Mouse (Mus musculus): ENCODE data around the gene Tmem59l. TPM values are rescaled to one million over a fixed set of nuclear protein-coding genes. Genes with fewer than 3 reads are reported as not detected.
"Not testable (repeated sequence)": the region's sequence is repeated elsewhere in the genome, so short reads cannot be mapped to it uniquely, and the experiment has no call there.

The Tmem59l gene
- polyA plus RNA-seq, 1 experiment from 2014 or later, result 20.7 TPM

DNA sequence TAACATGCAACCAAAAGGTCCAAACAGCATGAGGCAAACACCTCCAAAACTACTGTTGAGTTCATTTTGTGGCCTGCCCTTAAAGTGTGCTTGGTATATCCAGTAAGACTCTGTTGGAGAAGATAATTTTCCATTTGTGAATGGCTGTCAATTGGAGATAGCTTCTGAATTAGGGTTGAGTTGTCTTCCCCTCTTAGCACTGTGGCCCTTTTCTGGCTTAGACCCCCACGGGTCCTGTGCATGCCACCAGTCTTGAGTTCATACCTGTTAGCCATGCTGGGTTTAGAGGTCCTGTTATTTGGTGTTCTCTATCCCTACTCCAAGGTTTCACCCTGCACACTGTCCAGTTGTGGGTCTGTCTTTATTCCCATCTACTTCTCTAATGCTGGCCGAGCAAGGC lies 24.6 kb upstream of the Tmem59l start:
- WGBS, result 94% methylated on average over 2 of the region's 2 CpGs
- no peak for DNase-seq (ENCODE audit: low spot score)

DNA sequence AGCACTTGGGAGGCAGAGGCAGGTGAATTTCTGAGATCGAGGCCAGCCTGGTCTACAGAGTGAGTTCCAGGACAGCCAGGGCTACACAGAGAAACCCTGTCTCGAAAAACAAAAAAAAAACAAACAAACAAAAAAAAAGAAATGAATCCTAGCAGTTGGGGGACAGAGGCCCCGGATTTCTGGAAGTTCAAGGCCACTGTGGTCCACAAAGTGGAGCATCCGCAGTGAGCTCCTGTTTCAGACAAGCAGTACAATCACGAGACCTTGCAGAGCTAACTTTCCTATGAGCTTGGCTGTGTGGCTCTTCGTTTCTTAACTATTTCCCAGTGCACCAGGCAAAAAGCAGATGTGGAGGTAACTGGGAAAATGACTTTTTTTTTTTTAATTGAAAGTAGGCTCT lies 24.0 kb upstream of the Tmem59l start:
- not testable (repeated sequence) for DNase-seq (ENCODE audit: low spot score); H3K9ac ChIP-seq (ENCODE audit: low read length); ATAC-seq (ENCODE audit: insufficient read depth, low FRiP score, low TSS enrichment); H3K27ac ChIP-seq (ENCODE audit: low read depth, low read length); H3K9me3 ChIP-seq (ENCODE audit: control insufficient read depth, low read length); H3K27me3 ChIP-seq (ENCODE audit: control insufficient read depth, insufficient read depth, low read length)
- H3K4me3 ChIP-seq (ENCODE audit: low read depth, low read length), result peak overlapping the region; percentile 99
- peaks cover 14% of the 10 kb centered on the region for H3K4me1 ChIP-seq (ENCODE audit: control insufficient read depth, insufficient read depth, low read length)
- 84% methylated on average over 6 of the region's 6 CpGs for WGBS
- H3K36me3 ChIP-seq (ENCODE audit: control insufficient read depth, insufficient read depth, low read length), result peaks cover 12% of the 10 kb centered on the region
- peak overlapping the region; percentile 98 for H3K4me2 ChIP-seq (ENCODE audit: low read depth)

More for the DNA sequence above, 24.6 kb upstream of the Tmem59l start:
- Histone ChIP-seq H3K9ac (ENCODE audit: low read length) (no peak overlapping the region), H3K4me3 (ENCODE audit: low read depth, low read length) (no peak overlapping the region), H3K27ac (ENCODE audit: low read depth, low read length) (no peak overlapping the region), H3K36me3 (ENCODE audit: control insufficient read depth, insufficient read depth, low read length) (peaks cover 12% of the 10 kb centered on the region), H3K4me2 (ENCODE audit: low read depth) (no peak overlapping the region), H3K9me3 (ENCODE audit: control insufficient read depth, low read length) (no peaks in the 10 kb centered on the region), H3K27me3 (ENCODE audit: control insufficient read depth, insufficient read depth, low read length) (no peaks in the 10 kb centered on the region), H3K4me1 (ENCODE audit: control insufficient read depth, insufficient read depth, low read length) (peaks cover 14% of the 10 kb centered on the region)
- no peak for ATAC-seq (ENCODE audit: insufficient read depth, low FRiP score, low TSS enrichment)

DNA sequence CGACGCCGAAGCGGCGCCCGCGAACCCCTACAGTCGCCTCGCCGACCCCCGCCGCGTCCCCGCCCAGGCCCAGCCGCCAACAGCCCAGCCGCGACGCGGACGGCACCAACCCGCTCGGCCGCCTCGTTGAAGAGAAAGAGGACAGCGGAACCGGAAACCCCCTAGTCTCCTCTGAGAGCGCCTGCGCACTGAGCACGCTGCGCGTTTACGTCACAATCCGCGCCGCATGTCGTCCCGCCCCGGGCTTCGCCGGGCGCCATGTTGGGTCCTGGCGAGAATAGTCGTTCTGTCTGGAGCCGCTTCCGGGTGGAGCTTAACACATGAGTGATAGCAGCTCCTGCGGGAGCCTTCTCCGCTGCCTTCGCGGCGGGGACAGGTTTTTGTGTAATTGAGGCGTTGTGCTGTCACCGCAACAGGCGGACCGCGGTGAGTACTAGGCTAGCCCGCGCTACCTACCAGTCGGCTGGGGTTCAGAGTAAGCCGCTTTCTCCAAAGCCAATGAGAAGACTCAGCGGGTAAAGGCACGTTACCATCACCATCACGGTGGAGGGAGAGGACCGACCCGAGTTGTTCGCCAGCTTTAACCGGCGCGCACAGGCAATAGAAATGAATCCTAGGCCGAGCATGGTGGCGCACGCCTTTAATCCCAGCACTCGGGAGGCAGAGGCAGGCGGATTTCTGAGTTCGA lies 23.2 kb upstream of the Tmem59l start, which contains the start of gene Uba52:
Uba52 (minus strand) TSS at position 574 of the 688 bp plus-strand sequence.
- peaks cover 12% of the 10 kb centered on the region for H3K36me3 ChIP-seq (ENCODE audit: control insufficient read depth, insufficient read depth, low read length)
- peak within 1 kb of the TSS; percentile 98 for H3K4me2 ChIP-seq (ENCODE audit: low read depth)
- H3K9me3 ChIP-seq (ENCODE audit: control insufficient read depth, low read length), result no peaks in the 10 kb centered on the region
- no peaks in the 10 kb centered on the region for H3K27me3 ChIP-seq (ENCODE audit: control insufficient read depth, insufficient read depth, low read length)
- peaks cover 20% of the 10 kb centered on the region for H3K4me1 ChIP-seq (ENCODE audit: control insufficient read depth, insufficient read depth, low read length)
- peak within 1 kb of the TSS; percentile 99 for H3K4me3 ChIP-seq (ENCODE audit: low read depth, low read length)
- DNase-seq (ENCODE audit: low spot score), result peak; percentile 99
- 2% methylated on average over 56 of the region's 74 CpGs for WGBS
- H3K27ac ChIP-seq (ENCODE audit: low read depth, low read length), result peak within 1 kb of the TSS; percentile 69
- peak; percentile 74 for ATAC-seq (ENCODE audit: insufficient read depth, low FRiP score, low TSS enrichment)
- peak within 1 kb of the TSS; percentile 97 for H3K9ac ChIP-seq (ENCODE audit: low read length)

DNA sequence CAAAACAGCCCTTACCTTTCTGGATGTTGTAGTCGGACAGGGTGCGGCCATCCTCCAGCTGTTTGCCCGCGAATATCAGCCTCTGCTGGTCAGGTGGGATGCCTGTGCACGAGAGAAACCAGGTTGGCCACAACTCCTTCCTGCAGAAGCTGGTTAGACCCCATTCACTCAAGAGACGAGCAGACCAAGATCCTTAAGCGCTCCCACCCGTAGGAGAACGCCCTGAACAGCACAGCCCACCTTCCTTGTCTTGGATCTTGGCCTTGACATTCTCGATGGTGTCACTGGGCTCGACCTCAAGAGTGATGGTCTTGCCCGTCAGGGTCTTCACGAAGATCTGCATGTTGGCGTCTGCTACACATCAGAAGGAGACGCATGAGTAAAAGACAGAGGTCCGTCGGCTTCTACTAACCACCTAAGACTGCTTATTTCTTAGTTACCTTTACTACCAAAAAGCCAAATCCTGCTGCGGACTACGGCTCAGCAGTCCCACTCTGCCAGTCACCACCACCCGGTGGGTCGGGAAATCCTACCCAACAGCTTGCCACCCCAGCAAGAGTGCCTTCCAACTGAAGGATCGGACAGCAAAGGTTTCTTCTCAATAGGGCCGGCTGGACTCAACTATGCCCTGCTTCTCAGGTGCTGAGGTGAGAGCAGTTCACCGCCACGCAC lies 22.3 kb upstream of the Tmem59l start:
- Histone ChIP-seq H3K27me3 (ENCODE audit: control insufficient read depth, insufficient read depth, low read length) (no peaks in the 10 kb centered on the region), H3K9ac (ENCODE audit: low read length) (peak overlapping the region; percentile 97), H3K9me3 (ENCODE audit: control insufficient read depth, low read length) (no peaks in the 10 kb centered on the region), H3K36me3 (ENCODE audit: control insufficient read depth, insufficient read depth, low read length) (peaks cover 12% of the 10 kb centered on the region), H3K27ac (ENCODE audit: low read depth, low read length) (0 out of 2 replicates have a peak overlapping the region, but pooled peaks have one; percentile 42), H3K4me1 (ENCODE audit: control insufficient read depth, insufficient read depth, low read length) (peaks cover 22% of the 10 kb centered on the region), H3K4me2 (ENCODE audit: low read depth) (peak overlapping the region; percentile 98), H3K4me3 (ENCODE audit: low read depth, low read length) (peak overlapping the region; percentile 99)
- WGBS, result 13% methylated on average over 25 of the region's 25 CpGs
- ATAC-seq (ENCODE audit: insufficient read depth, low FRiP score, low TSS enrichment) (no peak), DNase-seq (ENCODE audit: low spot score) (no peak)

DNA sequence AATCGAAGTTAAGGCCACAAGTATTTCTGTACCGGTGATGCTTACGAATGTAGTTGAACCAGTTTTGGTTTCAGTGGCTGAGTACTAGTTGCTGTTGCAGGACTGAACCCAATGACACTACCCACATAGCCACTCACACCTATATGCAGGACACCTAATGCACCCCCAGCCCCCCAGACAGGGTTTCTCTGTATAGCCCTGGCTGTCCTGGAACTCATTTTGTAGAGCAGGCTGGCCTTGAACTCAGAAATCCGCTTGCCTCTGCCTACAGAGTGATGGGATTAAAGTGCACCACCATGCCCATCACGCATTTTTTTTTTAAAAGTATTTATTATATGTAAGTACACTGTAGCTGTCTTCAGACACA lies 19.9 kb upstream of the Tmem59l start:
- Histone ChIP-seq H3K4me2 (ENCODE audit: low read depth) (no peak overlapping the region), H3K9ac (ENCODE audit: low read length) (no peak overlapping the region), H3K9me3 (ENCODE audit: control insufficient read depth, low read length) (no peaks in the 10 kb centered on the region), H3K4me1 (ENCODE audit: control insufficient read depth, insufficient read depth, low read length) (peaks cover 26% of the 10 kb centered on the region), H3K4me3 (ENCODE audit: low read depth, low read length) (peak overlapping the region; percentile 71), H3K27me3 (ENCODE audit: control insufficient read depth, insufficient read depth, low read length) (peaks cover 17% of the 10 kb centered on the region), H3K36me3 (ENCODE audit: control insufficient read depth, insufficient read depth, low read length) (peaks cover 10% of the 10 kb centered on the region), H3K27ac (ENCODE audit: low read depth, low read length) (no peak overlapping the region)
- DNase-seq (ENCODE audit: low spot score), result no peak
- WGBS, result 65% methylated on average over 5 of the region's 5 CpGs
- ATAC-seq (ENCODE audit: insufficient read depth, low FRiP score, low TSS enrichment), result no peak

DNA sequence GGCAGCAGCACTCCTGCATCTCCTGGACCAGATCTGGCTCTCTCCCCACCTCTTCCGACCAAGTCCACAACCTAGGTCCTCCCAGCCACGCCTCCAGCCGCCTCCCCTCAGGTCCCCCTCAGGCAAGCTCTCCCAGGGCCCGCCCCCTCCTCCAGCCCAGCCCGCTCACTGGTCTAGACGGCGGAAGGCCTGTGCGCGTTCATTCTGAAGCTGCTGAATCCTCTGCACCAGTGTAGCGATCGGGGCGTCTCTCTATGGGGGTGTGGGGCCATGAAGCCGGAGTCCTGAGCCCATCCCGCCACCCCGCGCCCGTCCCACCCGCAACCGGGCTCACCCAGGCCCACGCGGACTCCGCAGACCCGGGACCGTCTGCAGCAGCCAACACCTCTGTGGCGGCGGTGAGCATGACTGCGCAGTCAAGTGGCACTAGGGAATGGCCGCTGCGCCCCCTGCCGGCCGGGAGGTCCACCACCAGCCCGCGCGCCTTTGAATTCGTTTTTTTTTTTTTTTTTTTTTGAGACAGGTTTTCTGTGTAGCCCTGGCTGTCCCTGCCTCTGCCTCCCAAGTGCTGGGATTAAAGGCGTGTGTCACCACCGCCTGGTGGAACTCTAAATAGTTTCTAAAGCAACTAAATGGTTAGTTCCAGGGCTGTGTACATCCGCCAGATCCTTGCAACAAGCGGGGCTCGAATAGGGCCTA lies 19.3 kb upstream of the Tmem59l start, which contains the start of gene Rex1bd:
Rex1bd (minus strand) TSS at position 425 of the 699 bp plus-strand sequence.
- Histone ChIP-seq H3K4me2 (ENCODE audit: low read depth) (peak within 1 kb of the TSS; percentile 64), H3K36me3 (ENCODE audit: control insufficient read depth, insufficient read depth, low read length) (peaks cover 10% of the 10 kb centered on the region), H3K9ac (ENCODE audit: low read length) (peak within 1 kb of the TSS; percentile 93), H3K4me3 (ENCODE audit: low read depth, low read length) (peak within 1 kb of the TSS; percentile 71), H3K27me3 (ENCODE audit: control insufficient read depth, insufficient read depth, low read length) (peaks cover 22% of the 10 kb centered on the region), H3K27ac (ENCODE audit: low read depth, low read length) (peak within 1 kb of the TSS; percentile 86), H3K4me1 (ENCODE audit: control insufficient read depth, insufficient read depth, low read length) (peaks cover 26% of the 10 kb centered on the region), H3K9me3 (ENCODE audit: control insufficient read depth, low read length) (no peaks in the 10 kb centered on the region)
- ATAC-seq (ENCODE audit: insufficient read depth, low FRiP score, low TSS enrichment) (peak; percentile 84), DNase-seq (ENCODE audit: low spot score) (peak; percentile 94)
- WGBS, result 3% methylated on average over 40 of the region's 40 CpGs

DNA sequence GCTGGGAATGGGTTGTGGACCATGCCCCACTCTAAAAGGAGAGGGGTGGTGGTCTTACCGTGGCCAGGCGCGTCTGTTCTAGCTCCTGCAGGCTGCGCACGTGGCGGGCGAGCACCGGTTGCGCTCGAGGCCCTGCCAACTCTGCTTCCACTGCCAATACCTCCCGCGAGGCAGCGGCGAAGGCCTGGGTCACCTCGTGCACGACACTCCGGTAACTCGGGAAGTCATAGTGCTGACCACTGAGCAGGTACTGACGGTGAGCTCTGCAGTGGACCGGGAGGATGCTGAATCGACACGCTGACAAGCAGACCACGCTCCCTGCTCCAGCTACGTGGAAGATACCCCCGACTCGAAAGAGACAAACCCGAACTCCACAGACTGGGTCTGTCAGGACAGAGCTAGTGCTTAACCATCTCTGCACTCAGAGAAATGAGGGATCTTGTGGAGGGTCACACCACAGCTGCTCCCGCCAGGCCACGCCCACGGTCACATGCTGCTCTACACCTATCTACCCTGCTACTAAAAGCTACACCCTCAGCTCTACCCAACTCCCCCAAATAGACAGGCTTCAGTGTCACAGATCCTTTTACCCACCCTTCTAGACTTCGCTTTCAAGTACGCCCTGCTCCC lies 18.7 kb upstream of the Tmem59l start:
- H3K27me3 ChIP-seq (ENCODE audit: control insufficient read depth, insufficient read depth, low read length), result peaks cover 29% of the 10 kb centered on the region
- peaks cover 23% of the 10 kb centered on the region for H3K4me1 ChIP-seq (ENCODE audit: control insufficient read depth, insufficient read depth, low read length)
- peaks cover 10% of the 10 kb centered on the region for H3K36me3 ChIP-seq (ENCODE audit: control insufficient read depth, insufficient read depth, low read length)
- ATAC-seq (ENCODE audit: insufficient read depth, low FRiP score, low TSS enrichment), result peak; percentile 18
- peak overlapping the region; percentile 71 for H3K4me3 ChIP-seq (ENCODE audit: low read depth, low read length)
- DNase-seq (ENCODE audit: low spot score), result peak; percentile 60
- WGBS, result 39% methylated on average over 32 of the region's 32 CpGs
- no peak overlapping the region for H3K27ac ChIP-seq (ENCODE audit: low read depth, low read length)
- H3K9me3 ChIP-seq (ENCODE audit: control insufficient read depth, low read length), result no peaks in the 10 kb centered on the region
- peak overlapping the region; percentile 64 for H3K4me2 ChIP-seq (ENCODE audit: low read depth)
- H3K9ac ChIP-seq (ENCODE audit: low read length), result peak overlapping the region; percentile 93

DNA sequence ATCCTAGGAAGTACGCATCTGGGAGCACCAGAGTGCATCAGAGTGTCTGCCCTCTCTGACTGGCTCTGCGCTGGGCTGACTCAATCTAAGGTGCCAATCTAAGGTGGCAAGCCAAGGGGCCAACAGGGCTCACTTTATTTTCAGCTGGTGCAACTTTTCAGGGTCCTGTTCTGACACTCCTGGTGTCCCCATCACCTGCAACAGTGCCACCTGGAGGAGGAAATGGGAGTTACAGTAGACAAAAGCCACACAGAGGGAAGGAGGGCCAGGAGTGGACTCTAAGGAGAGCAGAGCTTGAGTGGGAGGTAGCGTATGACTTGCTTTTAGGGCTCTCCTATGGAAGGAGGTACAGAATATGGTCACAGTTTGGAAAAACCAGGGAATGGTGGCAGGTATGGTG lies 17.7 kb upstream of the Tmem59l start:
- ATAC-seq (ENCODE audit: insufficient read depth, low FRiP score, low TSS enrichment) (no peak), DNase-seq (ENCODE audit: low spot score) (peak; percentile 71)
- Histone ChIP-seq H3K9me3 (ENCODE audit: control insufficient read depth, low read length) (no peaks in the 10 kb centered on the region), H3K9ac (ENCODE audit: low read length) (no peak overlapping the region), H3K27me3 (ENCODE audit: control insufficient read depth, insufficient read depth, low read length) (peaks cover 39% of the 10 kb centered on the region), H3K27ac (ENCODE audit: low read depth, low read length) (no peak overlapping the region), H3K36me3 (ENCODE audit: control insufficient read depth, insufficient read depth, low read length) (peaks cover 10% of the 10 kb centered on the region), H3K4me1 (ENCODE audit: control insufficient read depth, insufficient read depth, low read length) (peaks cover 23% of the 10 kb centered on the region), H3K4me2 (ENCODE audit: low read depth) (no peak overlapping the region; the same call in 1 of the 2 replicates), H3K4me3 (ENCODE audit: low read depth, low read length) (no peak overlapping the region)
- 77% methylated on average over 3 of the region's 3 CpGs for WGBS

Data from neural tube, embryonic 11.5 days (tissue).